ENCODE assay signal across 9 mouse cellular contexts in genomic region chr2:181675454-181675853, GRCm38 (mm10). TPM values are rescaled to one million over a fixed set of nuclear protein-coding genes. Genes with fewer than 3 reads are reported as not detected.
A peak's percentile ranks its signal among the peaks of the same experiment; 100 is the strongest.
DNase-seq lines count a peak whose midpoint lies in the region; ATAC-seq and TF ChIP-seq lines count a peak whose summit lies in the region.
"Had no signal": no experiment of that assay in that cellular context is flagged by ENCODE, and none has a peak within 500 bp of the region (broad histone marks: within the 10 kb centered on the region; RNA-seq: fewer than 3 reads in every experiment).

No protein-coding gene starts in this region.

- peak; percentile 50 for TF ChIP-seq POLR2A in myocyte (IDR thresholded peaks at IDR 0.05; ENCODE audit: insufficient read length, low read depth)

- ATAC-seq in common myeloid progenitor, adult 5-6 weeks (replicated peaks; ENCODE audit: low read depth, poor library complexity, severe bottlenecking), result peak; percentile 58
- no peak for ATAC-seq in intestine, embryonic 16.5 days
- ATAC-seq in liver, embryonic 14.5 days (ENCODE audit: insufficient read depth), result 0 out of 2 replicates have a peak, but pooled peaks have one; percentile 14
- ATAC-seq in activated CD4-positive, CD25-positive, alpha-beta regulatory T cell, adult 4 months, result no peak

- TF ChIP-seq CTCF in liver, embryonic 14.5 days (IDR thresholded peaks at IDR 0.05; ENCODE audit: low read depth), result no peak

- H3K4me1 ChIP-seq in intestine, embryonic 16.5 days (ENCODE audit: control insufficient read depth, insufficient read depth, low read length), result peaks cover 16% of the 10 kb centered on the region
- peaks cover under 1 to 8% of the 10 kb centered on the region in 2 experiments for H3K4me1 ChIP-seq in liver, embryonic 14.5 days (replicated peaks; ENCODE audit: control insufficient read depth in 2 of 2, insufficient read depth in 2 of 2, low read length in 1 of 2)

- DNase-seq in frontal cortex, postnatal 10 days (ENCODE audit: low spot score in 2 of 2), result peak; percentile 48 to 50
- no peak for DNase-seq in frontal cortex, postnatal 25 days (ENCODE audit: low spot score in 2 of 2)
- peak; percentile 100 for DNase-seq in heart, adult 11 months
- no peak for DNase-seq in liver, embryonic 14.5 days (ENCODE audit: low read depth in 3 of 3, low spot score in 3 of 3)

- TF ChIP-seq EP300 in liver, embryonic 14.5 days (IDR thresholded peaks at IDR 0.05; ENCODE audit: low read depth), result no peak

- H3K9me3 ChIP-seq in intestine, embryonic 16.5 days (ENCODE audit: control insufficient read depth, low read length), result no peaks in the 10 kb centered on the region
- H3K9me3 ChIP-seq in liver, embryonic 14.5 days (ENCODE audit: control insufficient read depth, low read length), result no peaks in the 10 kb centered on the region

- H3K27ac ChIP-seq in intestine, embryonic 16.5 days (ENCODE audit: low read length), result 0 out of 2 replicates have a peak overlapping the region, but pooled peaks have one; percentile 18
- no peak overlapping the region for H3K27ac ChIP-seq in liver, embryonic 14.5 days

- no peaks in the 10 kb centered on the region for H3K36me3 ChIP-seq in intestine, embryonic 16.5 days (ENCODE audit: control insufficient read depth, insufficient read depth, low read length)
- H3K36me3 ChIP-seq in liver, embryonic 14.5 days (replicated peaks; ENCODE audit: control insufficient read depth, insufficient read depth, low read depth), result no peaks in the 10 kb centered on the region
- H3K36me3 ChIP-seq in myocyte (ENCODE audit: control insufficient read depth, insufficient read depth), result no peaks in the 10 kb centered on the region

- no peaks in the 10 kb centered on the region for H3K79me2 ChIP-seq in myocyte (ENCODE audit: control insufficient read depth, insufficient read depth)

- H3ac ChIP-seq in myocyte (ENCODE audit: control insufficient read depth, insufficient read length), result no peak overlapping the region

- no peak overlapping the region for H3K9ac ChIP-seq in intestine, embryonic 16.5 days (ENCODE audit: low read depth, low read length)
- no peak overlapping the region for H3K9ac ChIP-seq in liver, embryonic 14.5 days (replicated peaks)

- peak overlapping the region; percentile 4; the same call in 1 of the 2 replicates for H3K4me3 ChIP-seq in intestine, embryonic 16.5 days (ENCODE audit: low read length)
- H3K4me3 ChIP-seq in liver, embryonic 14.5 days (ENCODE audit: insufficient read depth in 1 of 2, low read depth in 2 of 2, low read length in 2 of 2), result no peak overlapping the region
- no peak overlapping the region for H3K4me3 ChIP-seq in myocyte

- peaks cover 48% of the 10 kb centered on the region for H3K27me3 ChIP-seq in intestine, embryonic 16.5 days (replicated peaks; ENCODE audit: control insufficient read depth, insufficient read depth, low read length)
- H3K27me3 ChIP-seq in liver, embryonic 14.5 days (ENCODE audit: control insufficient read depth, insufficient read depth, low read length), result peaks cover 31% of the 10 kb centered on the region
- peaks cover 21% of the 10 kb centered on the region for H3K27me3 ChIP-seq in myocyte (ENCODE audit: control insufficient read depth, insufficient read depth, insufficient read length)

- WGBS in intestine, embryonic 16.5 days, result 4% methylated on average over 14 of the region's 14 CpGs
- 3% methylated on average over 14 of the region's 14 CpGs for whole genome bisulfite sequencing in liver, embryonic 14.5 days (ENCODE audit: insufficient replicate concordance)

- peak overlapping the region; percentile 24; the same call in 1 of the 2 replicates for H3K4me2 ChIP-seq in intestine, embryonic 16.5 days (ENCODE audit: low read depth, low read length)
- H3K4me2 ChIP-seq in liver, embryonic 14.5 days (ENCODE audit: low read depth), result peak overlapping the region; percentile 40
- peak overlapping the region; percentile 82 for H3K4me2 ChIP-seq in myocyte (ENCODE audit: low read depth)

TF ChIP-seq in myocyte, 11 proteins besides CTCF, POLR2A, EP300 and RAD21:
- TF ChIP-seq CEBPB (IDR thresholded peaks at IDR 0.05; ENCODE audit: insufficient read depth, poor library complexity, severe bottlenecking) (no peak), TCF12 (IDR thresholded peaks at IDR 0.05; ENCODE audit: insufficient read depth, poor library complexity, severe bottlenecking) (no peak), POLR2AphosphoS2 (IDR thresholded peaks at IDR 0.05; ENCODE audit: insufficient read length, low read depth) (no peak), SRF (IDR thresholded peaks at IDR 0.05; ENCODE audit: control insufficient read depth, insufficient read length, low read depth) (no peak), MAX (IDR thresholded peaks at IDR 0.05; ENCODE audit: low read depth) (no peak), E2F4 (IDR thresholded peaks at IDR 0.05; ENCODE audit: insufficient read depth) (no peak), USF1 (IDR thresholded peaks at IDR 0.05; ENCODE audit: low read depth) (no peak), TCF3 (IDR thresholded peaks at IDR 0.05; ENCODE audit: insufficient read length, low read depth) (no peak), MYOG (IDR thresholded peaks at IDR 0.05; ENCODE audit: control insufficient read depth in 1 of 3, insufficient read depth in 1 of 3, insufficient read length in 2 of 3, low read depth in 2 of 3) (no peak), MYOD1 (IDR thresholded peaks at IDR 0.05; ENCODE audit: control insufficient read depth in 1 of 3, insufficient read length in 2 of 3, low read depth in 2 of 3) (no peak), REST (IDR thresholded peaks at IDR 0.05; ENCODE audit: insufficient read depth, insufficient read length) (no peak)

RNA-seq across cellular contexts. Expression of gene Sox18, which starts 4.0 kb away (rescaled TPM):
- total RNA-seq in common myeloid progenitor, adult 5-6 weeks (2017), result not detected in 2 replicates
- 28.9 and 30.1 TPM in 2 replicates for polyA plus RNA-seq in intestine, embryonic 16.5 days (2015; fragmentation: Nextera tagmentation; extraction: Ambion mirVana)
- 5.5 TPM in 2 replicates for polyA plus RNA-seq in liver, embryonic 14.5 days (2012; rRNA removed)
- 4.1 and 5.0 TPM in 2 replicates for polyA plus RNA-seq in liver, embryonic 14.5 days (2014; fragmentation: Nextera tagmentation; extraction: Ambion mirVana)
- polyA plus RNA-seq in myocyte (2012; fragmentation: generic; extraction: Trizol), result 0.04 TPM
- not detected for polyA plus RNA-seq in activated CD4-positive, CD25-positive, alpha-beta regulatory T cell, adult 4 months (2017; shearing (Covaris generic))

RNA-seq across cellular contexts. Expression of gene Tcea2, which starts 4.7 kb away (rescaled TPM):
- 3.3 and 9.6 TPM in 2 replicates for total RNA-seq in common myeloid progenitor, adult 5-6 weeks (2017)
- 15.1 and 16.4 TPM in 2 replicates for polyA plus RNA-seq in intestine, embryonic 16.5 days (2015; fragmentation: Nextera tagmentation; extraction: Ambion mirVana)
- 3.0 and 3.4 TPM in 2 replicates for polyA plus RNA-seq in liver, embryonic 14.5 days (2012; rRNA removed)
- polyA plus RNA-seq in liver, embryonic 14.5 days (2014; fragmentation: Nextera tagmentation; extraction: Ambion mirVana), result 1.3 and 1.8 TPM in 2 replicates
- polyA plus RNA-seq in myocyte (2012; fragmentation: generic; extraction: Trizol), result 3.0 TPM
- 10 to 100 TPM in 1 of 2 experiments, 1 to 10 TPM in 1; 9.8 to 12.1 TPM for polyA plus RNA-seq in activated CD4-positive, CD25-positive, alpha-beta regulatory T cell, adult 4 months (2017; shearing (Covaris generic))

RNA-seq across cellular contexts. Expression of gene Rgs19, which starts 18.3 kb away (rescaled TPM):
- 67.5 and 113 TPM in 2 replicates for total RNA-seq in common myeloid progenitor, adult 5-6 weeks (2017)
- polyA plus RNA-seq in intestine, embryonic 16.5 days (2015; fragmentation: Nextera tagmentation; extraction: Ambion mirVana), result 36.1 and 39.6 TPM in 2 replicates
- 19.0 and 20.6 TPM in 2 replicates for polyA plus RNA-seq in liver, embryonic 14.5 days (2012; rRNA removed)
- 15.8 and 21.0 TPM in 2 replicates for polyA plus RNA-seq in liver, embryonic 14.5 days (2014; fragmentation: Nextera tagmentation; extraction: Ambion mirVana)
- 39.5 TPM for polyA plus RNA-seq in myocyte (2012; fragmentation: generic; extraction: Trizol)
- 100 to 1,000 TPM; 199 to 210 TPM for polyA plus RNA-seq in activated CD4-positive, CD25-positive, alpha-beta regulatory T cell, adult 4 months (2017; shearing (Covaris generic))

RNA-seq across cellular contexts. Expression of gene Gm29797, which starts 18.6 kb away (rescaled TPM):
- total RNA-seq in common myeloid progenitor, adult 5-6 weeks (2017), result not detected in 2 replicates
- polyA plus RNA-seq in intestine, embryonic 16.5 days (2015; fragmentation: Nextera tagmentation; extraction: Ambion mirVana), result 2.2 and 3.0 TPM in 2 replicates
- 0.08 and 0.09 TPM in 2 replicates for polyA plus RNA-seq in liver, embryonic 14.5 days (2012; rRNA removed)
- polyA plus RNA-seq in liver, embryonic 14.5 days (2014; fragmentation: Nextera tagmentation; extraction: Ambion mirVana), result 0.14 TPM in 1 of 2 replicates, not detected in the other
- not detected for polyA plus RNA-seq in myocyte (2012; fragmentation: generic; extraction: Trizol)
- polyA plus RNA-seq in activated CD4-positive, CD25-positive, alpha-beta regulatory T cell, adult 4 months (2017; shearing (Covaris generic)), result not detected
- total RNA-seq: layer of hippocampus, postnatal 10 days had no signal

RNA-seq across cellular contexts. Expression of gene Lkaaear1, which starts 22.8 kb away (rescaled TPM):
- not detected in 2 replicates for total RNA-seq in common myeloid progenitor, adult 5-6 weeks (2017)
- not detected in 2 replicates for polyA plus RNA-seq in intestine, embryonic 16.5 days (2015; fragmentation: Nextera tagmentation; extraction: Ambion mirVana)
- not detected in 2 replicates for polyA plus RNA-seq in liver, embryonic 14.5 days (2012; rRNA removed)
- polyA plus RNA-seq in liver, embryonic 14.5 days (2014; fragmentation: Nextera tagmentation; extraction: Ambion mirVana), result not detected in 2 replicates
- polyA plus RNA-seq in myocyte (2012; fragmentation: generic; extraction: Trizol), result not detected
- polyA plus RNA-seq in activated CD4-positive, CD25-positive, alpha-beta regulatory T cell, adult 4 months (2017; shearing (Covaris generic)), result not detected
- total RNA-seq: layer of hippocampus, postnatal 10 days had no signal

Comparison
In these comparisons a context has a peak if more than half of its experiments do, and no peak if none do; other contexts are left out.
1. DNase-seq: peak in frontal cortex, postnatal 10 days (2 of 2) and heart, adult 11 months (single experiment); none in frontal cortex, postnatal 25 days (0 of 2) and liver, embryonic 14.5 days (0 of 3).
2. ATAC-seq: peak in common myeloid progenitor, adult 5-6 weeks (single experiment) and liver, embryonic 14.5 days (single experiment); none in intestine, embryonic 16.5 days (single experiment) and activated CD4-positive, CD25-positive, alpha-beta regulatory T cell, adult 4 months (single experiment).
3. H3K4me2 ChIP-seq: peak in every context shown above with its lines; median percentile 82 in myocyte; 40 in liver, embryonic 14.5 days; 24 in intestine, embryonic 16.5 days.